Comparison of ENCODE assay signal across 15 mouse cellular contexts in the genomic region with DNA sequence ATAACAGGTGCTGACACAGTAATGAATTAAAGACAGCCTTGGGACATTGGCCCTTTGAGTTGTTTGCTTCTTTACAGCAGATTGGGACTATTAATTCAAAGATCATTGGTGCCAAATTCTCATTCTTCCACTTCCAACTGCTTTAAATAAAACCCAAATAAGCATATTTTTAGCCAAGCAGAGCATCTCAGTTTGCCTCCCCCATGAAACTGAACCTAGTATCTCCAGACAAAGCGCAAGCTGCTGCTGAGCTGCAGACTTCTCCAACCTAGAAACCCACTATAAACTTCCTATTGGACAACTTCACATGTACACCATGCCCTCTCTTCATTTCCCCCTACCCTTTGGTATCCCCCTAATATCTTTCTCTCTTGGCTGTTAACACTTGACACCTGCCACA.
DNase-seq lines count a peak whose midpoint lies in the region; ATAC-seq lines count a peak whose summit lies in the region.
"Had no signal": no experiment of that assay in that cellular context is flagged by ENCODE, and none has a peak within 500 bp of the region (broad histone marks: within the 10 kb centered on the region; RNA-seq: fewer than 3 reads in every experiment).

No protein-coding gene starts in this region.

- DNase-seq in frontal cortex, postnatal 14 days (ENCODE audit: low spot score in 2 of 2), result no peak
- DNase-seq in layer of hippocampus, adult 9-11 months, result peak; percentile 14
- DNase-seq in layer of hippocampus, postnatal 10 days (ENCODE audit: low spot score in 2 of 2), result no peak
- DNase-seq in left cerebral cortex, adult 18-20 months (ENCODE audit: low spot score in 2 of 2), result no peak
- DNase-seq: adrenal gland, adult 2 months; adrenal gland, postnatal 10 days; adrenal gland, postnatal 25 days; cerebellum, adult 11-12 months; cerebellum, adult 8-10 months; cerebellum, postnatal 10 days; cerebellum, postnatal 25 days; forebrain, postnatal 0 days had no signal

- peak; percentile 76 for ATAC-seq in frontal cortex, adult (ENCODE audit: low TSS enrichment)
- ATAC-seq: forebrain, embryonic 13.5 days; forebrain, embryonic 15.5 days; forebrain, postnatal 0 days had no signal
